Mouse (Mus musculus) brain, embryonic 14.5 days (tissue): ENCODE data around the gene Itgb3.

Experiments
- CTCF ChIP-seq: fragments of 200-500 bp; IDR thresholded peaks from 2 replicates; pipeline ENCODE4 v1.5.1; 2012; ENCODE audit warnings: inconsistent platforms, mild to moderate bottlenecking, moderate library complexity, borderline replicate concordance; ENCODE audit not compliant: insufficient read depth, insufficient read length; ENCODE audit errors: extremely low read depth
- POLR2A ChIP-seq: fragments of 200-500 bp; IDR thresholded peaks from 2 replicates; pipeline ENCODE4 v1.6.1; 2012; ENCODE audit warnings: mild to moderate bottlenecking, inconsistent platforms, borderline replicate concordance; ENCODE audit not compliant: poor library complexity, insufficient read depth, insufficient read length, severe bottlenecking; ENCODE audit errors: extremely low read depth

DNA sequence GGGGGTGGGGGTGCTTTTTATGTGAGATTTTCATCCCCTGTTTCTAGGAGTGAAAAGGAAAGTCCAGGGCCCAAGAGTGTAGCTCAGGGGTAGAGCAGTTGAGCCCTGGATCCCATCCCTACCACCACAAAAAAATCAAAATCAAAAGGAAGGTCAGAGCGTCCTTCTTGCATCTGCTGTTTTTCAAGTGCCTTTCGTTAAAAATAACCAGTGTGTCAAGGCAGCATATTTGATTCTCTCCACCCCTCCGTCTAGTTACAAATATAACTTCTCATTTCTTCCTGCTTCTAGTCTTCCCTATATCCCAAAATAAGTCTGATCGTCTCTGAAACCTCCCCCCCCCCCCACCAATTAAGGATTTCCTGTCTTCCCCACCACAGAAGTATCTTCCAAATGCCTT, 49.7 kb upstream of the Itgb3 start:
- no peak for TF ChIP-seq POLR2A
- TF ChIP-seq CTCF: no peak
